Mouse (Mus musculus) heart, adult 2 months (tissue): ENCODE measurements around the gene Tspan10.

ENCODE experiments used
- CTCF ChIP-seq: fragments of 200-600 bp; IDR thresholded peaks from 2 replicates; pipeline ENCODE4 v1.8.1; 2022; ENCODE audit warnings: antibody characterized with exemption, mild to moderate bottlenecking, moderate library complexity
- EP300 ChIP-seq: fragments of 200-500 bp; IDR thresholded peaks from 2 replicates; pipeline ENCODE4 v1.6.1; 2011; ENCODE audit warnings: low read depth, low read length, control low read depth; ENCODE audit not compliant: insufficient read depth

DNA sequence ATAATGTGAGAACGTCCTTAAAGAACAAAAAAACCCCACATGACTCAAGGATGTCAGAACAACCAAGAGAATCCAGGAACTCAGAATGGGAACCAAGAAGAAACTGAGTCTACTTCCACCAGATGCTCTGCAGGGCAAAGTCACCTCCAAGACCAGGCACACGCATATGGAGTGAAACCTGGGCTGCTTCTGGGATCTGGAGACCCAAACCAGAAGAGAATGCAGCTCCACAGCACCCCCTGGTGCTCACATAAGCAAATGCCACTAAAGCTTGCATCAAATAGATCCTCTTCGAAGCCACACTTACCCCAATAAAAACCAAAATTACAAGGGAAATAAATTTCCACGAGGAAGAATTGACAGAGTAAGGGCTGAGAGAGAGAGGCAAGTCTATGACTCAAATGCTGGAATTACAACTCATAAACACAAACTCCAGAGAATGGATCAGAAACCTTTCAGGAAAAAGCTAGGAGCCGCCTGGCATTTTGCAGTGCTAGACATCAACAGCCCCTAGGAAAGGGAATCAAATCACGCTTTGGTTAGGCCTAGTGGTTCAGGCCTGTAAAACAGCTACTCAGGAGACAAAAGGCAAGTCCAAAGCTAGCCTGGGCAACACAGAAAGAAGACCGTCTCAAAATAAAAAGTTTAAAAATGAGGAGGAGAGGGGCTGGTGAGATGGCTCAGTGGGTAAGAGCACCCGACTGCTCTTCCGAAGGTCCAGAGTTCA lies 18.7 kb upstream of the Tspan10 start:
- 0 out of 2 replicates have a peak, but pooled peaks have one; percentile 55 for TF ChIP-seq EP300
- peak; percentile 93 for TF ChIP-seq CTCF
